Mouse (Mus musculus) lung, postnatal 25 days (tissue): ENCODE results near the gene Nectin4.
A peak's percentile ranks its signal among the peaks of the same experiment; 100 is the strongest.

Experiments
- DNase-seq: peaks from one replicate; pipeline ENCODE4 v3.0.0; 2022; ENCODE audit warnings: low spot score

Nectin4 gene

GRCm38 (mm10) chr1:171412446-171412845, 42.5 kb downstream of the Nectin4 start:
- peak; percentile 34 for DNase-seq

DNA sequence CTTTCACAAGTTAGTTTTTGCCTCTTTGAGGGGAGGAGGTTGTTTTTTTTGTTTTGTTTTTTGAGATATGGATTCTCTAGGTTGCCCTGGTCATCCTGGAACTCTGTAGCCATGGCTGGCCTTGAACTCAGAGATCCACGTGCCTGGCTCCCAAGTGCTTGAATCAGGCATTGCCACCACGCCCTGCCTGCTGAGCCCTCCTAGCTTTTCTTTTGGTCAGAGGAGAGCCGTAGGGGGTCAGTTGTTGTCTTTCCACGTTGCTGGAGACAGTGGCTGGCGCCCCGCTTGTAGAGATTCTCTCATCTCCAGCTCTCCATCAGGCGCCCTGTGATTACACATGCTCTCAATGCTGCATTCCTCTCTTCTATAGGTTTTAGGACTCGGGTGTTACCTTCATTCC, 43.7 kb downstream of the Nectin4 start:
- DNase-seq: no peak

DNA sequence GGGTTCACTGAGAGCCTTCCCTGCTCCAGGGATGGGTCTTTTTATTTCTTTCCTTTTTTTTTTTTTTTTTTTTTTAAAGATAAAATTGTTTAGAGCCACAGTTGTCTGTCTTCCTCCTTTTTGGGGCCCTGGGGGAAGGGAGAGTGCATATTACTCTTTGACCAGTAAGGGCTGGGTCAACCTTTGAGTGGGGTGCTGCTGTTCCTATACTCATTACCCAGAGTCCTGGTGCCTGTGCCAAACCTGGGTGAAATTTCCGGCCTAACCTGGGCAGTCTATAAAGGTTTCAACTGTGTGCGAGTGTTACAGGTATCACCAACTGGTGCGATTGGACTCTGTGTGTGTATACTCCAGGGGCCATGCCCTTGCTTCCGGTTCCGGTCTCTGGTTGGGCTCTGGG, 48.8 kb downstream of the Nectin4 start, which contains the start of gene Tstd1:
Gene Tstd1 (plus strand): TSS at position 213 of the 400 bp plus-strand sequence.
- no peak for DNase-seq

GRCm38 (mm10) chr1:171419291-171419882, 49.5 kb downstream of the Nectin4 start:
- no peak for DNase-seq

- no peak for DNase-seq
These were observed 50.0 kb downstream of the Nectin4 start for GRCm38 (mm10) chr1:171419905-171420304.

GRCm38 (mm10) chr1:171422504-171423095, 52.7 kb downstream of the Nectin4 start:
- DNase-seq: peak; percentile 47

GRCm38 (mm10) chr1:171424638-171425037, 54.7 kb downstream of the Nectin4 start:
- DNase-seq: no peak

- no peak for DNase-seq
These were observed 55.2 kb downstream of the Nectin4 start for GRCm38 (mm10) chr1:171425126-171425525.

- no peak for DNase-seq
These were observed 62.3 kb downstream of the Nectin4 start for GRCm38 (mm10) chr1:171432158-171432557.

DNA sequence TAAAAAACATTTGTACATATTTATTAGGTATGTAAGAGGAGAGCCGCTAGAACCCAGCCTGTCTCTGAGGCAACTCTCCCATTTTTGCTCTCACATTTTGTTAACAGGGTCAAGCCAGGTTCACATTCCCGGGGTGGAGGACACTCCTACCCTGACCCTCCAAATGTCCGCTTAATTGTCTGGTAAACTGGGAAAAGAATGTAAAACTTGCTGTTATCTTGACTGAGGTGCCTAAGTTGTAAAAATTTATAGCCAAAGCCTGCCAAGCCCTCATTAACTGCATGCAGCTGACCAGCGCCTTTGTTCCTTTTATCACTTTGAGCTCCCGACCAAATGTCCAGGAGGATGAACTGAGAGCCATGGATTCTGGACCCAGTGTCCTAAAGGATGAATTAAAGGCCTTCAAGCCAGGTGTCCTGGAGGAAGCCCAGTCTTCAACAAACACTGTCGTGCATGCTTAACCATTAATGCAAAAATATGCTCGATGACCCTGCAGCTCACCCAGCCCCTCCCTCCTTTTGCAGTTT, 65.5 kb downstream of the Nectin4 start:
- DNase-seq: no peak

- DNase-seq: no peak
These were observed 66.1 kb downstream of the Nectin4 start for GRCm38 (mm10) chr1:171435974-171436373.

GRCm38 (mm10) chr1:171437264-171438013, 67.5 kb downstream of the Nectin4 start, which contains the start of gene F11r:
F11r (plus strand) TSS chr1:171437535.
- DNase-seq: peak; percentile 95
